Mouse (Mus musculus): ENCODE measurements around the gene Trex1. TPM values are rescaled to one million over a fixed set of nuclear protein-coding genes. Genes with fewer than 3 reads are reported as not detected.

The Trex1 gene
- polyA plus RNA-seq, 1 experiment from 2014 or later, result 14.3 TPM

GRCm38 (mm10) chr9:109022866-109023685 is 36.5 kb downstream of the Trex1 start:
- no peak overlapping the region for H3K4me2 ChIP-seq (ENCODE audit: low read depth, low read length)
- H3K36me3 ChIP-seq (replicated peaks; ENCODE audit: insufficient read depth, low read length), result no peaks in the 10 kb centered on the region
- H3K9ac ChIP-seq (replicated peaks), result no peak overlapping the region
- TF ChIP-seq EP300 (IDR thresholded peaks at IDR 0.05; ENCODE audit: low read depth) (no peak), CTCF (IDR thresholded peaks at IDR 0.05; ENCODE audit: low read depth) (no peak)
- DNase-seq, result no peak
- H3K4me1 ChIP-seq (ENCODE audit: insufficient read depth), result no peaks in the 10 kb centered on the region
- H3K9me3 ChIP-seq (ENCODE audit: low read length), result no peaks in the 10 kb centered on the region
- H3K4me3 ChIP-seq (ENCODE audit: low read depth, low read length), result no peak overlapping the region
- peak overlapping the region; percentile 34 for H3K27ac ChIP-seq (ENCODE audit: low read depth)
- peak; percentile 44; the same call in 1 of the 2 replicates for ATAC-seq
- WGBS (ENCODE audit: insufficient replicate concordance), result 57% methylated on average over 17 of the region's 17 CpGs
- no peaks in the 10 kb centered on the region for H3K27me3 ChIP-seq (ENCODE audit: insufficient read depth, low read length)

- H3K27me3 ChIP-seq (ENCODE audit: insufficient read depth, low read length), result no peaks in the 10 kb centered on the region
- H3K4me3 ChIP-seq (ENCODE audit: low read depth, low read length), result no peak overlapping the region
- no peak for TF ChIP-seq CTCF (IDR thresholded peaks at IDR 0.05; ENCODE audit: low read depth)
- TF ChIP-seq EP300 (IDR thresholded peaks at IDR 0.05; ENCODE audit: low read depth), result no peak
- H3K4me2 ChIP-seq (ENCODE audit: low read depth, low read length), result no peak overlapping the region
- ATAC-seq, result no peak
- no peak for DNase-seq
- H3K9ac ChIP-seq (replicated peaks), result no peak overlapping the region
- 0 out of 2 replicates have a peak overlapping the region, but pooled peaks have one; percentile 34 for H3K27ac ChIP-seq (ENCODE audit: low read depth)
- WGBS (ENCODE audit: insufficient replicate concordance), result 45% methylated on average over 4 of the region's 4 CpGs
- no peaks in the 10 kb centered on the region for H3K4me1 ChIP-seq (ENCODE audit: insufficient read depth)
- no peaks in the 10 kb centered on the region for H3K9me3 ChIP-seq (ENCODE audit: low read length)
- H3K36me3 ChIP-seq (replicated peaks; ENCODE audit: insufficient read depth, low read length), result no peaks in the 10 kb centered on the region
These were observed 38.1 kb downstream of the Trex1 start for GRCm38 (mm10) chr9:109021428-109021827.

GRCm38 (mm10) chr9:109016973-109017604 is 42.4 kb downstream of the Trex1 start:
- 0 out of 2 replicates have a peak overlapping the region, but pooled peaks have one; percentile 24 for H3K4me2 ChIP-seq (ENCODE audit: low read depth, low read length)

GRCm38 (mm10) chr9:109015397-109015796 is 44.1 kb downstream of the Trex1 start:
- 52% methylated on average over 8 of the region's 8 CpGs for WGBS (ENCODE audit: insufficient replicate concordance)
- Histone ChIP-seq H3K4me1 (ENCODE audit: insufficient read depth) (no peaks in the 10 kb centered on the region), H3K4me2 (ENCODE audit: low read depth, low read length) (no peak overlapping the region), H3K9me3 (ENCODE audit: low read length) (no peaks in the 10 kb centered on the region), H3K27ac (ENCODE audit: low read depth) (no peak overlapping the region), H3K36me3 (replicated peaks; ENCODE audit: insufficient read depth, low read length) (peaks cover under 1% of the 10 kb centered on the region; the same call in 1 of the 2 replicates), H3K27me3 (ENCODE audit: insufficient read depth, low read length) (no peaks in the 10 kb centered on the region), H3K4me3 (ENCODE audit: low read depth, low read length) (no peak overlapping the region), H3K9ac (replicated peaks) (no peak overlapping the region)
- DNase-seq (no peak), ATAC-seq (no peak)
- no peak for TF ChIP-seq EP300 (IDR thresholded peaks at IDR 0.05; ENCODE audit: low read depth)
- TF ChIP-seq CTCF (IDR thresholded peaks at IDR 0.05; ENCODE audit: low read depth), result no peak

More at GRCm38 (mm10) chr9:109016973-109017604, 42.4 kb downstream of the Trex1 start:
- no peak for DNase-seq
- Histone ChIP-seq H3K27me3 (ENCODE audit: insufficient read depth, low read length) (no peaks in the 10 kb centered on the region), H3K27ac (ENCODE audit: low read depth) (no peak overlapping the region), H3K4me3 (ENCODE audit: low read depth, low read length) (no peak overlapping the region), H3K4me1 (ENCODE audit: insufficient read depth) (no peaks in the 10 kb centered on the region), H3K36me3 (replicated peaks; ENCODE audit: insufficient read depth, low read length) (no peaks in the 10 kb centered on the region; the same call in 1 of the 2 replicates), H3K9me3 (ENCODE audit: low read length) (no peaks in the 10 kb centered on the region), H3K9ac (replicated peaks) (no peak overlapping the region)
- TF ChIP-seq CTCF (IDR thresholded peaks at IDR 0.05; ENCODE audit: low read depth) (no peak), EP300 (IDR thresholded peaks at IDR 0.05; ENCODE audit: low read depth) (no peak)
- ATAC-seq, result peak; percentile 72
- 14% methylated on average over 11 of the region's 11 CpGs for WGBS (ENCODE audit: insufficient replicate concordance)

- Histone ChIP-seq H3K4me2 (ENCODE audit: low read depth, low read length) (no peak overlapping the region), H3K9ac (replicated peaks) (no peak overlapping the region), H3K36me3 (replicated peaks; ENCODE audit: insufficient read depth, low read length) (peaks cover 2% of the 10 kb centered on the region; the same call in 1 of the 2 replicates), H3K27ac (ENCODE audit: low read depth) (no peak overlapping the region), H3K4me1 (ENCODE audit: insufficient read depth) (no peaks in the 10 kb centered on the region), H3K27me3 (ENCODE audit: insufficient read depth, low read length) (no peaks in the 10 kb centered on the region), H3K4me3 (ENCODE audit: low read depth, low read length) (no peak overlapping the region), H3K9me3 (ENCODE audit: low read length) (no peaks in the 10 kb centered on the region)
- no peak for DNase-seq
- TF ChIP-seq CTCF (IDR thresholded peaks at IDR 0.05; ENCODE audit: low read depth) (no peak), EP300 (IDR thresholded peaks at IDR 0.05; ENCODE audit: low read depth) (no peak)
- no peak for ATAC-seq
- 82% methylated on average over 14 of the region's 14 CpGs for WGBS (ENCODE audit: insufficient replicate concordance)
These were observed 49.2 kb downstream of the Trex1 start for GRCm38 (mm10) chr9:109010316-109010690.

- no peaks in the 10 kb centered on the region for H3K27me3 ChIP-seq (ENCODE audit: insufficient read depth, low read length)
- DNase-seq (peak; percentile 55), ATAC-seq (peak; percentile 90)
- no peak overlapping the region for H3K9ac ChIP-seq (replicated peaks)
- peaks cover 2% of the 10 kb centered on the region; the same call in 1 of the 2 replicates for H3K36me3 ChIP-seq (replicated peaks; ENCODE audit: insufficient read depth, low read length)
- 0 out of 2 replicates have a peak overlapping the region, but pooled peaks have one; percentile 11 for H3K4me2 ChIP-seq (ENCODE audit: low read depth, low read length)
- H3K27ac ChIP-seq (ENCODE audit: low read depth), result no peak overlapping the region
- H3K4me3 ChIP-seq (ENCODE audit: low read depth, low read length), result no peak overlapping the region
- H3K9me3 ChIP-seq (ENCODE audit: low read length), result no peaks in the 10 kb centered on the region
- H3K4me1 ChIP-seq (ENCODE audit: insufficient read depth), result no peaks in the 10 kb centered on the region
- TF ChIP-seq CTCF (IDR thresholded peaks at IDR 0.05; ENCODE audit: low read depth) (no peak), EP300 (IDR thresholded peaks at IDR 0.05; ENCODE audit: low read depth) (no peak)
- 22% methylated on average over 17 of the region's 17 CpGs for WGBS (ENCODE audit: insufficient replicate concordance)
These were observed 49.8 kb downstream of the Trex1 start for GRCm38 (mm10) chr9:109009636-109010315.

All from liver, postnatal 0 days (tissue).